Mouse (Mus musculus) bone marrow, adult 2 months (tissue): ENCODE data around the gene Grik3.

ENCODE experiments used
- CTCF ChIP-seq: fragments of 200-500 bp; IDR thresholded peaks from 2 replicates; pipeline ENCODE4 v1.5.1; 2011; ENCODE audit warnings: low read length, control low read depth; ENCODE audit not compliant: control insufficient read depth, insufficient read depth
- POLR2A ChIP-seq: fragments of 200-500 bp; IDR thresholded peaks from 2 replicates; pipeline ENCODE4 v1.6.1; 2011; ENCODE audit warnings: low read depth, mild to moderate bottlenecking, control low read depth, low read length, borderline replicate concordance; ENCODE audit not compliant: control insufficient read depth

GRCm38 (mm10) chr4:125486616-125487015, 3.9 kb upstream of the Grik3 start:
- TF ChIP-seq POLR2A (no peak), CTCF (no peak)
